In the genomic region with DNA sequence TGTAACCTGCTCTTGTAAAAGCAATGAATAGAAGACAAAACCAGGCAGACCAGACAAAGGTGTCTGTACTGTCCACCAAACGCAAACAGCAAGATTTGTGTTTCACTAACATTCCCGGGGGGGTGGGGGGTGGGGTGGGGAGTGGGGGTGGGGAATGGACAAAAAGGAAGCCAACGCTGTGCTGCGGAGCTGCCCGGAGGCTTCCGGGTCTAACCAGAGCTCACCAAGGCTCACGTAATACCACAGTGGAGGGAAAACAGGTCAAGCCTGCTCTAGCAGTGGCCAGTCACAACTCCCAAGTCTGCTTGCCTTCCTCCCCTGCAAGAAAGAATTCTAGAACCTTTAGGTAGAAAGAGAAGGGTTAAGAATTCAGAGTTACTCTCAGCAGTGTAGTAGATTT, we compare ENCODE assay signal across 9 mouse cellular contexts. TPM values are rescaled to one million over a fixed set of nuclear protein-coding genes. Genes with fewer than 3 reads are reported as not detected.
A peak's percentile ranks its signal among the peaks of the same experiment; 100 is the strongest.
DNase-seq lines count a peak whose midpoint lies in the region; ATAC-seq and TF ChIP-seq lines count a peak whose summit lies in the region.
"Had no signal": no experiment of that assay in that cellular context is flagged by ENCODE, and none has a peak within 500 bp of the region (broad histone marks: within the 10 kb centered on the region; RNA-seq: fewer than 3 reads in every experiment).

No protein-coding gene starts in this region.

- peaks cover 32% of the 10 kb centered on the region for H3K4me1 ChIP-seq in heart, embryonic 13.5 days
- H3K4me1 ChIP-seq in heart, adult 2 months (ENCODE audit: control insufficient read depth, insufficient read depth, low read length), result peaks cover 1% of the 10 kb centered on the region; the same call in 1 of the 2 replicates
- peaks cover 32% of the 10 kb centered on the region for H3K4me1 ChIP-seq in embryonic facial prominence, embryonic 13.5 days
- peaks cover 11% of the 10 kb centered on the region for H3K4me1 ChIP-seq in intestine, embryonic 15.5 days (replicated peaks)
- H3K4me1 ChIP-seq in midbrain, embryonic 14.5 days (ENCODE audit: control insufficient read depth, insufficient read depth, low read length), result peaks cover 21% of the 10 kb centered on the region

- no peak for TF ChIP-seq CTCF in heart, adult 2 months (IDR thresholded peaks at IDR 0.05)

- H3K79me2 ChIP-seq in heart, adult 2 months (replicated peaks; ENCODE audit: control insufficient read depth, insufficient read depth, low read length), result no peaks in the 10 kb centered on the region

- H3K36me3 ChIP-seq in heart, embryonic 13.5 days, result no peaks in the 10 kb centered on the region
- no peaks in the 10 kb centered on the region for H3K36me3 ChIP-seq in heart, adult 2 months (ENCODE audit: control insufficient read depth, insufficient read depth, low read length)
- no peaks in the 10 kb centered on the region for H3K36me3 ChIP-seq in embryonic facial prominence, embryonic 13.5 days
- no peaks in the 10 kb centered on the region for H3K36me3 ChIP-seq in intestine, embryonic 15.5 days
- H3K36me3 ChIP-seq in midbrain, embryonic 14.5 days (ENCODE audit: control insufficient read depth, insufficient read depth, low read length), result no peaks in the 10 kb centered on the region

- TF ChIP-seq POLR2A in heart, adult 2 months (IDR thresholded peaks at IDR 0.05; ENCODE audit: insufficient read depth, low read depth, low read length), result no peak

- no peak for ATAC-seq in heart, embryonic 13.5 days (ENCODE audit: extremely low read depth, insufficient number of reproducible peaks, low FRiP score, low TSS enrichment)
- ATAC-seq in embryonic facial prominence, embryonic 13.5 days (ENCODE audit: insufficient number of reproducible peaks, insufficient read depth, low FRiP score, low TSS enrichment, low read depth), result no peak
- no peak for ATAC-seq in intestine, embryonic 15.5 days
- no peak for ATAC-seq in midbrain, embryonic 14.5 days (ENCODE audit: low FRiP score, low TSS enrichment)

- H3K27me3 ChIP-seq in heart, embryonic 13.5 days (replicated peaks), result no peaks in the 10 kb centered on the region
- H3K27me3 ChIP-seq in heart, adult 2 months (ENCODE audit: control insufficient read depth, insufficient read depth, low read length), result no peaks in the 10 kb centered on the region
- H3K27me3 ChIP-seq in embryonic facial prominence, embryonic 13.5 days, result no peaks in the 10 kb centered on the region
- no peaks in the 10 kb centered on the region for H3K27me3 ChIP-seq in intestine, embryonic 15.5 days (replicated peaks)
- no peaks in the 10 kb centered on the region for H3K27me3 ChIP-seq in midbrain, embryonic 14.5 days (ENCODE audit: control insufficient read depth, insufficient read depth, low read length)

- intact Hi-C loops in heart, adult 2 months (cut with DNase I), result no loop called here

- H3K4me2 ChIP-seq in heart, embryonic 13.5 days, result peak overlapping the region; percentile 86
- peak overlapping the region; percentile 89; the same call in 1 of the 2 replicates for H3K4me2 ChIP-seq in embryonic facial prominence, embryonic 13.5 days
- peak overlapping the region; percentile 93 for H3K4me2 ChIP-seq in intestine, embryonic 15.5 days (replicated peaks)
- peak overlapping the region; percentile 94 for H3K4me2 ChIP-seq in midbrain, embryonic 14.5 days (ENCODE audit: low read length)

- no peaks in the 10 kb centered on the region for H3K9me3 ChIP-seq in heart, embryonic 13.5 days
- no peaks in the 10 kb centered on the region for H3K9me3 ChIP-seq in embryonic facial prominence, embryonic 13.5 days
- no peaks in the 10 kb centered on the region for H3K9me3 ChIP-seq in intestine, embryonic 15.5 days
- H3K9me3 ChIP-seq in midbrain, embryonic 14.5 days (ENCODE audit: control insufficient read depth, low read length), result no peaks in the 10 kb centered on the region

- no peak for DNase-seq in heart, adult 2 months
- no peak for DNase-seq in midbrain, embryonic 14.5 days
- no peak for DNase-seq in adrenal gland, postnatal 10 days
- no peak for DNase-seq in embryo, embryonic 10 days (ENCODE audit: low spot score)
- no peak for DNase-seq in spleen, postnatal 10 days (ENCODE audit: low spot score in 2 of 2)
- DNase-seq: layer of hippocampus, adult 9-11 months had no signal

- no peak overlapping the region for H3K4me3 ChIP-seq in heart, embryonic 13.5 days
- H3K4me3 ChIP-seq in heart, adult 2 months, result no peak overlapping the region
- H3K4me3 ChIP-seq in embryonic facial prominence, embryonic 13.5 days, result peak overlapping the region; percentile 52
- H3K4me3 ChIP-seq in intestine, embryonic 15.5 days (replicated peaks), result no peak overlapping the region
- no peak overlapping the region for H3K4me3 ChIP-seq in midbrain, embryonic 14.5 days (replicated peaks; ENCODE audit: low read depth, low read length)

- H3K9ac ChIP-seq in heart, embryonic 13.5 days, result 0 out of 2 replicates have a peak overlapping the region, but pooled peaks have one; percentile 33
- no peak overlapping the region for H3K9ac ChIP-seq in heart, adult 2 months (ENCODE audit: low read depth, low read length)
- H3K9ac ChIP-seq in embryonic facial prominence, embryonic 13.5 days, result no peak overlapping the region
- no peak overlapping the region for H3K9ac ChIP-seq in intestine, embryonic 15.5 days
- H3K9ac ChIP-seq in midbrain, embryonic 14.5 days (replicated peaks; ENCODE audit: low read length), result no peak overlapping the region; the same call in 1 of the 2 replicates

- TF ChIP-seq EP300 in heart, adult 2 months (IDR thresholded peaks at IDR 0.05; ENCODE audit: insufficient read depth, low read depth, low read length), result no peak

- 66% methylated on average over 7 of the region's 7 CpGs for WGBS in heart, embryonic 13.5 days
- 59% methylated on average over 7 of the region's 7 CpGs for WGBS in heart, adult 2 months
- WGBS in embryonic facial prominence, embryonic 13.5 days, result 62% methylated on average over 7 of the region's 7 CpGs
- 47% methylated on average over 7 of the region's 7 CpGs for WGBS in intestine, embryonic 15.5 days
- 73% methylated on average over 7 of the region's 7 CpGs for WGBS in midbrain, embryonic 14.5 days

- H3K27ac ChIP-seq in heart, embryonic 13.5 days (replicated peaks), result peak overlapping the region; percentile 99
- no peak overlapping the region for H3K27ac ChIP-seq in heart, adult 2 months
- peak overlapping the region; percentile 94; the same call in 1 of the 2 replicates for H3K27ac ChIP-seq in embryonic facial prominence, embryonic 13.5 days
- peak overlapping the region; percentile 99; the same call in 1 of the 2 replicates for H3K27ac ChIP-seq in intestine, embryonic 15.5 days
- H3K27ac ChIP-seq in midbrain, embryonic 14.5 days (replicated peaks; ENCODE audit: low read depth, low read length), result peak overlapping the region; percentile 97

RNA-seq across cellular contexts. Expression of a gene that starts 30.9 kb away (rescaled TPM):
- 1,234 and 1,290 TPM in 2 replicates for polyA plus RNA-seq in heart, embryonic 13.5 days (2015; fragmentation: Nextera tagmentation; extraction: Ambion mirVana)
- 100 to 1,000 TPM; 222 to 321 TPM for total RNA-seq in heart, adult 2 months (2021)
- polyA plus RNA-seq in heart, adult 2 months (2012; rRNA removed), result 510 and 694 TPM in 2 replicates
- polyA plus RNA-seq in embryonic facial prominence, embryonic 13.5 days (2015; fragmentation: Nextera tagmentation; extraction: Ambion mirVana), result 2,524 and 2,741 TPM in 2 replicates
- polyA plus RNA-seq in intestine, embryonic 15.5 days (2015; fragmentation: Nextera tagmentation; extraction: Ambion mirVana), result 2,607 and 2,658 TPM in 2 replicates
- 4,502 and 4,930 TPM in 2 replicates for polyA plus RNA-seq in midbrain, embryonic 14.5 days (2014; fragmentation: Nextera tagmentation; extraction: Ambion mirVana)
- total RNA-seq in adrenal gland, postnatal 10 days (2021), result 100 to 1,000 TPM; 954 to 956 TPM

RNA-seq across cellular contexts. Expression of a gene that starts 43.9 kb away (rescaled TPM):
- 0.31 and 0.50 TPM in 2 replicates for polyA plus RNA-seq in heart, embryonic 13.5 days (2015; fragmentation: Nextera tagmentation; extraction: Ambion mirVana)
- total RNA-seq in heart, adult 2 months (2021), result not detected
- 0.15 and 0.21 TPM in 2 replicates for polyA plus RNA-seq in heart, adult 2 months (2012; rRNA removed)
- 0.25 and 1.1 TPM in 2 replicates for polyA plus RNA-seq in embryonic facial prominence, embryonic 13.5 days (2015; fragmentation: Nextera tagmentation; extraction: Ambion mirVana)
- 0.18 TPM in 1 of 2 replicates, not detected in the other for polyA plus RNA-seq in intestine, embryonic 15.5 days (2015; fragmentation: Nextera tagmentation; extraction: Ambion mirVana)
- polyA plus RNA-seq in midbrain, embryonic 14.5 days (2014; fragmentation: Nextera tagmentation; extraction: Ambion mirVana), result 1.7 and 2.5 TPM in 2 replicates
- total RNA-seq in adrenal gland, postnatal 10 days (2021), result under 1 TPM; 0.15 to 0.45 TPM
